Mouse (Mus musculus): ENCODE data around the gene Gm15446.
A peak's percentile ranks its signal among the peaks of the same experiment; 100 is the strongest.
"Not testable (repeated sequence)": the region's sequence is repeated elsewhere in the genome, so short reads cannot be mapped to it uniquely, and the experiment has no call there.

The Gm15446 gene

DNA sequence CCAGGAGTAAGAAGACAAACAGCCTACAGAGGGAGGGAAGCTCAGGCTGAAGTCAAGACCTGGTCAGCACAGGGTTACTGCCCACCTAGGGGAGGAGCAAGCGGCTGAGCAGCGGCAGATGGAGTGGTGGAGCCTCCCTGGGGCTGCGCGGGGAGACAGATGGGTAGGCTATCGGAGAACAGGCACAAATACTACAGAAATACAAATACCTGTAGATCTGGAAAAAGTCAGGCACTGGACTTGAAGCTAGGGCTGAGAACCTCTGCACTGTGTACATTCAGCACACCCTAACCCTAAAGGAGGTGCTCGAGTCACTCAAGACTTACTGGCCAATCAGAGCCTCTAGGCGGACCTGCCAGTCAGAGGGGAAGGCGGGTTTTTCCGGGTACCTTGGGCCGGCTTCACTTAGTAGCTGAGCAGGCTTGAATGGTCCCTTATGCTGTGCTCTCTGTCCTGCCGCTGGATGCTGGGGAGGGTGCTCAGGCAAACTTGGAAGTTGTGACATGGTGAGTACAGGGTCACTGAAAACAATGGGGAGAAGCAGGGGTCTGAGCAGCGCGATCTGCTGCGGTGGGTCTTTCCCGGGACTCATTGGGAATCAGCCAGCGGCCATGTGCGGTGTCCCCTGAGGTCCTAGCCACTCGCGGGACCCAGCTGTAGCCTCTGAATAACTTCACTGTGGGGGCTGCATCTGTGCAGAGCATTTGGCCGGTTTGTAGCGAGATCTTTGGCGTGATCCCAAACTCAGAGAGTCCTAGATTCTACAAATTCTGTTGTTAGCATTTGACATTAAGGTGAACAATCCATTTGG is at the start of gene Gm15446:
TSS of gene Gm15446 (plus strand) at position 140 of the 811 bp plus-strand sequence.
- DNase-seq: peak; percentile 90 to 91

- DNase-seq: not testable (repeated sequence)
Observed at GRCm38 (mm10) chr5:109924129-109924528, 929 bp downstream of the Gm15446 start.

- no peak for DNase-seq
Observed at GRCm38 (mm10) chr5:109924936-109925335, 1.7 kb downstream of the Gm15446 start.

GRCm38 (mm10) chr5:109950281-109950680 is 27.1 kb downstream of the Gm15446 start:
- DNase-seq: no peak

DNA sequence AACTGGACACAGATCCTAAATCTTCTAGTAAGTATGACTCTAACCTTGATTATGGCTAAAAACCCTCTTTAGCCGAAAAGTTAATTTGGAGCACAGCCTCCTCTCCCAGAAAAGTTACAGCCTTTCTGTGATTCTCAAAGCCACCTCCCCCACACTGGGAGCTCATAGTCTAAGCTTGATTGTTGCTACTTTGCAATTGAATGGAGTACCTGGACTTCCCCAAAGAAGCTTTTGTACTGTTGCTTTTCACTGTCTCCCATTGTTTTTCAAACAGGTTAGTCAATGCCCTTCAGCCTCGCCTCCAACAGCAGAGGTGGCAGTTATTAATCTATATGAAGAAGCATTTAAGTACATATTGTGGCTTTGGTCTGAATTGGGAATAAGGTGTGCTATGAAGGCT is 57.5 kb downstream of the Gm15446 start:
- DNase-seq: not testable (repeated sequence)
